Mouse (Mus musculus) liver, adult 2 months (tissue): ENCODE measurements at regions not wholly inside any gene's neighbourhood (a gene's known extent, or its start where the extent isn't known, plus 50 kb on each side); places are given as distances from the start of the nearest gene placed in this dataset.
"Not testable (repeated sequence)": the region's sequence is repeated elsewhere in the genome, so short reads cannot be mapped to it uniquely, and the experiment has no call there.

ENCODE experiments used
- DNase-seq: peaks from one replicate; pipeline ENCODE4 v3.0.0-alpha.2; 2011; ENCODE audit warnings: low read depth, low spot score; ENCODE audit errors: extremely low read depth
- H3K27ac ChIP-seq: fragments of 200-500 bp; replicated peaks from 2 replicates; pipeline ENCODE4 v1.5.1; 2012; ENCODE audit warnings: low read depth, mild to moderate bottlenecking, control low read depth, inconsistent platforms, low read length; ENCODE audit not compliant: insufficient read depth
- H3K27me3 ChIP-seq: fragments of 200-500 bp; 2 replicates; pipeline ENCODE4 v1.6.1; 2012; ENCODE audit warnings: mild to moderate bottlenecking, moderate library complexity, low read length, inconsistent platforms; ENCODE audit not compliant: control insufficient read depth, insufficient read depth
- H3K36me3 ChIP-seq: fragments of 200-500 bp; 2 replicates; pipeline ENCODE4 v1.6.1; 2012; ENCODE audit warnings: low read length, inconsistent platforms; ENCODE audit not compliant: control insufficient read depth, insufficient read depth
- H3K4me1 ChIP-seq: fragments of 200-500 bp; 2 replicates; pipeline ENCODE4 v1.6.1; 2011; ENCODE audit warnings: low read length; ENCODE audit not compliant: control insufficient read depth, insufficient read depth
- H3K4me3 ChIP-seq: fragments of 200-500 bp; 2 replicates; pipeline ENCODE4 v1.5.1; 2011; ENCODE audit warnings: low read depth, mild to moderate bottlenecking, control low read depth, low read length, moderate library complexity; ENCODE audit not compliant: insufficient read depth
- H3K79me2 ChIP-seq: fragments of 200-500 bp; 2 replicates; pipeline ENCODE4 v1.6.1; 2012; ENCODE audit warnings: inconsistent platforms, mild to moderate bottlenecking, low read length, moderate library complexity; ENCODE audit not compliant: control insufficient read depth, insufficient read depth
- H3K9ac ChIP-seq: fragments of 200-500 bp; 2 replicates; pipeline ENCODE4 v1.6.1; 2012; ENCODE audit warnings: low read depth, mild to moderate bottlenecking, control low read depth, inconsistent platforms, low read length
- CTCF ChIP-seq: fragments of 200-500 bp; IDR thresholded peaks from 2 replicates; pipeline ENCODE4 v1.5.1; 2011; ENCODE audit warnings: low read depth, low read length, control low read depth
- POLR2A ChIP-seq: fragments of 200-500 bp; IDR thresholded peaks from 2 replicates; pipeline ENCODE4 v1.6.1; 2011; ENCODE audit warnings: low read length, control low read depth; ENCODE audit not compliant: insufficient read depth; ENCODE audit errors: extremely low read depth
- WGBS: fragments of 180-500 bp; shearing (Covaris S2); methylation state at CpG from one replicate; pipeline ENCODE4 v1.1.7; 2018; 5-methylcytosine and 5-hydroxymethylcytosine counted together

DNA sequence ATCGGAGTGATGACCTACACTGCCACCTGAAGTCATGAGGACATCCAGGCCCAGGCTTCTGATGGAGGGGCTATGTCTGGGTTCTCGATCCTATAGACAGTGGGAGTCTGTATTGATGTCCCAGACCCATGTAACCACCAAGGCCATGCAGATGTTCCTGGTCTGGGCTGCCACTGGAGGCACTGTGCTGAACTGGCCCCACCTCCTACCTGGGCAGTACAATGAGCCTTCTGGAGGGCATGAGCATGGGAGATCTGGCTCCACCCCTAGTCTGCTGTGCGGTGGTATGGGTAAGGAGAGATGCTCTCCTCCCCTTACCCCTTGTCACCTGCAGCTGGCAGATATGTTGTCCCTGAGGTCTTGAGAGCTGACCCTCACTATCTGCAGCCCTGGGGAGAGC, 197.1 kb downstream of the Arl6ip6 start:
- WGBS = 80% methylated on average over 3 of the region's 3 CpGs
- TF ChIP-seq CTCF (no peak), POLR2A (no peak)
- H3K27ac ChIP-seq = no peak overlapping the region
- no peaks in the 10 kb centered on the region for H3K4me1 ChIP-seq
- no peaks in the 10 kb centered on the region for H3K36me3 ChIP-seq
- no peak overlapping the region for H3K4me3 ChIP-seq
- no peaks in the 10 kb centered on the region for H3K27me3 ChIP-seq
- DNase-seq = no peak
- no peaks in the 10 kb centered on the region for H3K79me2 ChIP-seq
- no peak overlapping the region for H3K9ac ChIP-seq

DNA sequence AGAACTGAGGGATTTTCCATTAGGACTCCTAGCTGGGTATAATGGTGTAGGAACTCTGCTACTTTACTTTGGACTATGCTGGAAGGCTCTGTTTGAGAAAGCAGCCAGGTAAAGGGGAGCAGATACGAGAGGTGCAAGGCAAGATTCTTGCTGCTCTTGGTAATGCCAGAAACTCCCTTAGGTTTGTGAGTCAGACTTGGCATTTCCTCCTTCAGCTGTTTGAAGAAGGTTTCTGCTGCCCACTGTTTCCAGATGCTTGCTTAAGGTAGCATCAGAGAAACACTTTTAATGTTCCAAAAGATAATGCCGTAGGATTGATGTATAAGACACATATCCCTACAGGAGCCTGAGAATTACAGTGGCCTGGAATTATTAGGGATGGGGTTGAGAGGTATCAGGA, 222.9 kb downstream of the Arl6ip6 start:
- WGBS = 79% methylated on average over 2 of the region's 2 CpGs
- no peak for TF ChIP-seq CTCF
- no peak for TF ChIP-seq POLR2A
- Histone ChIP-seq H3K4me3 (no peak overlapping the region), H3K4me1 (no peaks in the 10 kb centered on the region), H3K79me2 (no peaks in the 10 kb centered on the region), H3K36me3 (no peaks in the 10 kb centered on the region), H3K27ac (no peak overlapping the region), H3K27me3 (0 out of 2 replicates have a peak, but pooled peaks cover 2% of the 10 kb centered on the region), H3K9ac (no peak overlapping the region)
- DNase-seq = no peak

DNA sequence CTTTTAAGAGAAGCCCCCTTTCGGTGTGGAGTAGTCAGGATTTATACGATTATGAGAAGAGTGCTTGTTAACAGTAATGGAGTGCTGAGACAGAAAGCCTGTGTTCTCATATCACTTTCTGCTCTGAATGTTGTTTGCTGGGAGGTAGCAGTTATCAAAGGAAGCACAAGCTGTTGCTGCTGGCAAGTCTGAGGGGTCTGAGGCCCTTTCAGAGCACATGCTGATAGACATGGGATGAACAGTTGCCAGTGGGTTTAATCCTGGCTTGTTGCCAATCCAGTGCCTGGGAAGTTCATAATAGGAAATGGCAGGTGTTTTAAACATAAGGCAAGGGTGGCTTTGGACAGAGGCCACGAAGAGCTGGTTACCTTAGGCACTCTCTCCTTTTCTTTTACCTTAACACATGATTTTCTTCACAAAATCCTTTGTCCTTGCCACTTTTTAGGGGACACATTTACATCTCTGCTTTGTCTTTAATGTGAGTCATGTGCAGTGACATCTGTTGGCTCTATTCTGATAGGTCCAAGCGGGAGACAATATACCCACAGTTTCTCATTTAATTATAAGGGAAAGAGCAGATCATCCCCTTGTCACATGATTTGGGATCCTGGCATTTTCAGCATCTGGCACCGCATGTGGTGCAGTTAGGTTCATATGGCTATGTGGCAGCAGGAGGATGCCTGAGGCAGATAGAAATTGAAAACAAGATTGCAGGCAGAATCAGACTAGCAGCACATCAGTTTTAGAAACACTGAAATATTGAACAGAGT, 245.7 kb downstream of the Arl6ip6 start:
- Histone ChIP-seq H3K9ac (no peak overlapping the region), H3K79me2 (no peaks in the 10 kb centered on the region)
- 77% methylated on average over 5 of the region's 5 CpGs for WGBS

DNA sequence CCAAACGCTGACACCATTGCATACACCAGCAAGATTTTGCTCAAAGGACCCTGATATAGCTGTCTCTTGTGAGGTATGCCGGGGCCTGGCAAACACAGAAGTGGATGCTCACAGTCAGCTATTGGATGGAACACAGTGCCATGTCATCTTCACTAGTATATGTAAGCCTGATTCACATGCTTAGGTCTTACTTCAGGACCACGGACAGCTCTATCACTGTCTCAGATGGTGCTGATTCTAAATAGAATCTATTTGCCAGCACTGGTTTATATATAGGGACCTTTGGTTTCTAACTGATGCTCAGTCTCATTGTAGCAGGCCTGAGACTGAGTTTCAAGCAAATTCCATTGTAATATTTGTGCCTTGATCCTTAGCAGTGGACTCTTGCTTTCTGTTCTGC, 248.8 kb downstream of the Arl6ip6 start:
- H3K4me1 ChIP-seq, H3K9ac ChIP-seq, H3K27ac ChIP-seq, H3K4me3 ChIP-seq, H3K36me3 ChIP-seq, H3K79me2 ChIP-seq, H3K27me3 ChIP-seq: not testable (repeated sequence)
- DNase-seq = peak; percentile 5
- 49% methylated on average over 3 of the region's 3 CpGs for WGBS

More for the DNA sequence above, 245.7 kb downstream of the Arl6ip6 start:
- no peak for TF ChIP-seq CTCF
- TF ChIP-seq POLR2A = no peak
- H3K4me3 ChIP-seq = no peak overlapping the region
- no peak overlapping the region for H3K27ac ChIP-seq
- DNase-seq = no peak
- H3K27me3 ChIP-seq = no peaks in the 10 kb centered on the region
- no peaks in the 10 kb centered on the region for H3K36me3 ChIP-seq
- H3K4me1 ChIP-seq = no peaks in the 10 kb centered on the region

DNA sequence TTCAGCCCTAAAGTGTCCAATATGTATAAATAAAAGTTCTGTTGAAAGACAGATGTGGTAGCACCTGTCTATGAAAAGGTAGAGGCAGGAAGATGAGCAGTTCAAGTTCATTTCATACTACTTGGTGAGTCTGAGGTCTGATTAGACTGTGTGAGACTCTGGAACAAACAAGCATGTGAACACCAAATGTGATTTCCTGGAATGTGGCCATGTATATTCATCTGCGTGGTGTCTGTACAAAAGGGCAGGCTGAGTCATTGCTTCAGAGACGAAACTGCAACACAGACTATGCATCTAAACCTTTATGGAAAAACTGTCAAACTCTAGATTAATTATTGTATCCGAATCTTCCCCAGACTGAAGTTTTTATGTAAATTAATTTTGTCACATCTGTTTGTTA, 268.7 kb downstream of the Arl6ip6 start:
- TF ChIP-seq CTCF (no peak), POLR2A (no peak)
- Histone ChIP-seq H3K36me3 (no peaks in the 10 kb centered on the region), H3K9ac (no peak overlapping the region), H3K27ac (no peak overlapping the region), H3K79me2 (no peaks in the 10 kb centered on the region), H3K4me1 (no peaks in the 10 kb centered on the region), H3K27me3 (no peaks in the 10 kb centered on the region), H3K4me3 (no peak overlapping the region)
- 70% methylated on average over 3 of the region's 3 CpGs for WGBS
- DNase-seq = no peak

DNA sequence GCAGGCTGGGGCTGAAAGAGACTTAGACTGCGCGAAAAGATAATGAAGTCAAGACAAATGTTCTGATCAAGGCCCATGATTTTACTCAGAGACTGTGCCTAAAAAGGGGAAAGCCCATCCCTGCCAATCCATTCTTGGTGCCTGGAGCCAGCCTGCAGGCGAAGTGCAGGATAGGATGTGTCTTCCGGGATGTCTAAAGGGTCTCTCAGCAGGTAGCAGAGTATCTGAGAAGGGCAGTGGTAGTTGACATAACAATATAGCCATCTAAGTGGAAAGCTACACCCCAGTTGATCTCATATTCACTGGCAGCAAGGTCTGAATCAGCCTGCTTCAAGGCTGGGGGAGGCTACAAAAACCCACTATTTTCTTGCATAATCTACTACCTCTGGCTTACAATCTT, 282.9 kb downstream of the Arl6ip6 start:
- TF ChIP-seq POLR2A (no peak), CTCF (no peak)
- 82% methylated on average over 4 of the region's 4 CpGs for WGBS
- no peaks in the 10 kb centered on the region for H3K36me3 ChIP-seq
- H3K27me3 ChIP-seq = no peaks in the 10 kb centered on the region
- H3K9ac ChIP-seq = no peak overlapping the region
- H3K4me1 ChIP-seq = no peaks in the 10 kb centered on the region
- no peak overlapping the region for H3K27ac ChIP-seq
- H3K79me2 ChIP-seq = no peaks in the 10 kb centered on the region
- H3K4me3 ChIP-seq = no peak overlapping the region
- no peak for DNase-seq

DNA sequence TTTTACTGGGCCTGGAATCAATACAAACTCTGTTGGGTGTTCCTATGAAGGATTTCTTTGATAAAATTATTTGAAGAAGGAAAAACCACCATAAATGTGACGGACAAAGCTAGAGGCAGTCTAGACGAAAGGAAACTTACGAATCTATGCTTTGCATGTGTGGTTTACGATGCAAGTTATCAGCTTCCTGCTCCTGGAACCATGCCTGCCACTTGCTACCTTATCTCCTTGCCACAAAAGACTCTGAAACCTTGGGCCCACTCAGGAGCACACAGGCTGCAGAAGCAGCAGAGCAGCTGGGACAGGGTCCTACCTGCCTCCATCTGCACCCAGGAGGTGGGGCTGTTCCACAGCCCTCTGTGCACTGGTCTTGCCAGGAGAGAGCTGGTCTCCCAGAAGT, 287.5 kb downstream of the Arl6ip6 start:
- H3K79me2 ChIP-seq, H3K9ac ChIP-seq, H3K36me3 ChIP-seq, DNase-seq, H3K27ac ChIP-seq, H3K4me3 ChIP-seq, H3K27me3 ChIP-seq, H3K4me1 ChIP-seq: not testable (repeated sequence)
- 72% methylated on average over 4 of the region's 4 CpGs for WGBS
